Mouse (Mus musculus) MEL (cell line): Measurements from ENCODE around the gene Mprip. TPM values are rescaled to one million over a fixed set of nuclear protein-coding genes. Genes with fewer than 3 reads are reported as not detected.

Experiments used
- DNase-seq: peaks from one replicate; pipeline ENCODE4 v3.0.0; 2011; ENCODE audit warnings: low read depth, low spot score
- H3K27ac ChIP-seq: 2 replicates; pipeline ENCODE4 v1.5.1; 2012; ENCODE audit warnings: low read depth, mild to moderate bottlenecking, control low read depth, low read length, moderate library complexity; ENCODE audit not compliant: control insufficient read depth
- H3K27me3 ChIP-seq, 2 experiments: fragments of 150-350 bp in 1 of 2; sonication (generic) in 1 of 2; 2 replicates each; pipeline ENCODE4 v1.6.1; 2012; ENCODE audit warnings: low read length in 2 of 2, mild to moderate bottlenecking in 2 of 2, improper control_type of control experiment in 1 of 2, moderate library complexity in 1 of 2; ENCODE audit not compliant: insufficient read depth in 2 of 2, control insufficient read depth in 1 of 2
- H3K36me3 ChIP-seq, 2 experiments: 2 replicates each; pipeline ENCODE4 v1.6.1; 2012 to 2014; ENCODE audit warnings: low read length in 2 of 2, improper control_type of control experiment in 1 of 2, inconsistent platforms in 1 of 2, mild to moderate bottlenecking in 1 of 2; ENCODE audit not compliant: insufficient read depth in 2 of 2, control insufficient read depth in 1 of 2
- H3K4me1 ChIP-seq, 2 experiments: fragments of 150-350 bp in 1 of 2; sonication (generic) in 1 of 2; 2 replicates each; pipeline ENCODE4 v1.6.1; 2012; ENCODE audit warnings: low read length in 2 of 2, improper control_type of control experiment in 1 of 2, mild to moderate bottlenecking in 1 of 2; ENCODE audit not compliant: insufficient read depth in 2 of 2, control insufficient read depth in 1 of 2
- H3K4me3 ChIP-seq, 2 experiments: fragments of 150-350 bp in 1 of 2; sonication (generic) in 1 of 2; 2 replicates each; pipeline ENCODE4 v1.5.1; 2012; ENCODE audit warnings: low read depth in 2 of 2, low read length in 2 of 2, mild to moderate bottlenecking in 2 of 2, moderate library complexity in 2 of 2, control low read depth in 1 of 2, improper control_type of control experiment in 1 of 2; ENCODE audit not compliant: control insufficient read depth in 1 of 2, insufficient read depth in 1 of 2
- H3K79me2 ChIP-seq: 2 replicates; pipeline ENCODE4 v1.6.1; 2012; ENCODE audit warnings: mild to moderate bottlenecking, low read length, moderate library complexity; ENCODE audit not compliant: control insufficient read depth, poor library complexity, insufficient read depth
- H3K9ac ChIP-seq: 2 replicates; pipeline ENCODE4 v1.6.1; 2012; ENCODE audit warnings: low read depth, mild to moderate bottlenecking, control low read depth, low read length, moderate library complexity; ENCODE audit not compliant: control insufficient read depth, poor library complexity, severe bottlenecking
- H3K9me3 ChIP-seq: fragments of 150-350 bp; sonication (generic); replicated peaks from 2 replicates; pipeline ENCODE4 v1.6.1; 2012; ENCODE audit warnings: mild to moderate bottlenecking, low read length, improper control_type of control experiment, moderate library complexity; ENCODE audit not compliant: insufficient read depth
- BHLHE40 ChIP-seq: IDR thresholded peaks from 2 replicates; pipeline ENCODE4 v1.6.1; 2012; ENCODE audit warnings: low read depth, mild to moderate bottlenecking, inconsistent platforms, low read length, improper control_type of control experiment, borderline replicate concordance
- CTCF ChIP-seq, 3 experiments: IDR thresholded peaks in 2 of 3; conservative IDR thresholded peaks in 1 of 3; 2 replicates each; pipeline ENCODE4 v1.5.1; 2011 to 2012; ENCODE audit warnings: low read length in 3 of 3, low read depth in 2 of 3, mild to moderate bottlenecking in 2 of 3, improper control_type of control experiment in 1 of 3, inconsistent platforms in 1 of 3, mixed read lengths in 1 of 3, moderate library complexity in 1 of 3; ENCODE audit not compliant: control insufficient read depth in 1 of 3, insufficient read depth in 1 of 3, poor library complexity in 1 of 3, severe bottlenecking in 1 of 3
- E2F4 ChIP-seq: IDR thresholded peaks from 2 replicates; pipeline ENCODE4 v1.6.1; 2011; ENCODE audit warnings: low read depth, low read length, improper control_type of control experiment, borderline replicate concordance
- ELF1 ChIP-seq: IDR thresholded peaks from 2 replicates; pipeline ENCODE4 v1.6.1; 2014; ENCODE audit warnings: low read depth, mild to moderate bottlenecking, inconsistent platforms, low read length, improper control_type of control experiment, moderate library complexity
- EP300 ChIP-seq, 2 experiments: IDR thresholded peaks; 2 replicates each; pipeline ENCODE4 v1.6.1; 2011; ENCODE audit warnings: improper control_type of control experiment in 2 of 2, low read length in 2 of 2, low read depth in 1 of 2, mild to moderate bottlenecking in 1 of 2
- ETS1 ChIP-seq: IDR thresholded peaks from 2 replicates; pipeline ENCODE4 v1.6.1; 2012; ENCODE audit warnings: low read depth, mild to moderate bottlenecking, inconsistent platforms, low read length, improper control_type of control experiment, moderate library complexity
- GABPA ChIP-seq: IDR thresholded peaks from 2 replicates; pipeline ENCODE4 v1.6.1; 2012; ENCODE audit warnings: low read depth, mild to moderate bottlenecking, inconsistent platforms, low read length, improper control_type of control experiment, moderate library complexity
- JUND ChIP-seq: IDR thresholded peaks from 2 replicates; pipeline ENCODE4 v1.6.1; 2011; ENCODE audit warnings: low read depth, mild to moderate bottlenecking, improper control_type of control experiment, low read length
- KAT2A ChIP-seq: conservative IDR thresholded peaks from 2 replicates; pipeline ENCODE4 v1.6.1; 2012; ENCODE audit warnings: low read depth, low read length, improper control_type of control experiment, inconsistent platforms
- MAFK ChIP-seq: IDR thresholded peaks from 2 replicates; pipeline ENCODE4 v1.6.1; 2011; ENCODE audit warnings: low read depth, mild to moderate bottlenecking, low read length, improper control_type of control experiment, borderline replicate concordance
- MAZ ChIP-seq: IDR thresholded peaks from 2 replicates; pipeline ENCODE4 v1.6.1; 2012; ENCODE audit warnings: low read depth, mild to moderate bottlenecking, inconsistent platforms, low read length, improper control_type of control experiment
- MXI1 ChIP-seq: IDR thresholded peaks from 2 replicates; pipeline ENCODE4 v1.6.1; 2011; ENCODE audit warnings: mild to moderate bottlenecking, low read depth, low read length, improper control_type of control experiment
- SMC3 ChIP-seq: IDR thresholded peaks from 2 replicates; pipeline ENCODE4 v1.6.1; 2011; ENCODE audit warnings: low read depth, low read length, improper control_type of control experiment
- TCF12 ChIP-seq: IDR thresholded peaks from 2 replicates; pipeline ENCODE4 v1.6.1; 2014; ENCODE audit warnings: low read depth, mild to moderate bottlenecking, inconsistent platforms, low read length, improper control_type of control experiment, moderate library complexity
- UBTF ChIP-seq: IDR thresholded peaks from 2 replicates; pipeline ENCODE4 v1.6.1; 2012; ENCODE audit warnings: low read depth, mild to moderate bottlenecking, inconsistent platforms, low read length, improper control_type of control experiment, moderate library complexity, borderline replicate concordance; ENCODE audit not compliant: insufficient read depth
- USF1 ChIP-seq: IDR thresholded peaks from 2 replicates; pipeline ENCODE4 v1.6.1; 2014; ENCODE audit warnings: low read depth, mild to moderate bottlenecking, inconsistent platforms, low read length, improper control_type of control experiment, moderate library complexity
- ZC3H11A ChIP-seq: IDR thresholded peaks from 2 replicates; pipeline ENCODE4 v1.6.1; 2012; ENCODE audit warnings: low read depth, mild to moderate bottlenecking, inconsistent platforms, low read length, improper control_type of control experiment
- polyA plus RNA-seq, 2 experiments: library from polyadenylated mRNA; stranded (reverse) in 1 of 2; unstranded in 1 of 2; fragments of >175 nt in 1 of 2; fragments of >200 nt in 1 of 2; gene quantifications; 2 replicates each; pipeline versions ENCODE4 v1.2.1 to v1.2.4; 2012; ENCODE audit warnings: low replicate concordance in 2 of 2, low read depth in 1 of 2; ENCODE audit not compliant: insufficient read length in 2 of 2, insufficient read depth in 1 of 2, missing spikeins in 1 of 2
- total RNA-seq: library from RNA; depleted of rRNA; stranded (reverse); fragments of 300-350 nt; gene quantifications from 2 replicates; pipeline ENCODE4 v1.2.3, GENCODE M21; 2012

Mprip gene
- total and polyA plus RNA-seq, 3 experiments: 103 to 174 (median 142) TPM

- DNase-seq: no peak
- peaks cover 0 to 3% of the 10 kb centered on the region in 2 experiments; a peak in 3 of 4 replicates for H3K27me3 ChIP-seq
- 0 out of 2 replicates have a peak, but pooled peaks have one; percentile 8 for TF ChIP-seq MAFK
- no peak for TF ChIP-seq UBTF
- TF ChIP-seq BHLHE40: no peak
- TF ChIP-seq, all 39 proteins: peak for 1
- Histone ChIP-seq H3K27ac (no peak overlapping the region), H3K79me2 (no peaks in the 10 kb centered on the region), H3K36me3 (no peaks in the 10 kb centered on the region), H3K4me1 (peaks cover under 1 to 2% of the 10 kb centered on the region in 2 experiments; a peak in 1 of 4 replicates), H3K9ac (no peak overlapping the region), H3K4me3 (no peak overlapping the region), H3K9me3 (no peaks in the 10 kb centered on the region)
Measured at GRCm38 (mm10) chr11:59628177-59628576, 32.9 kb upstream of the Mprip start.

- H3K36me3 ChIP-seq: no peaks in the 10 kb centered on the region
- TF ChIP-seq JUND (no peak), ETS1 (no peak), MAZ (no peak), ZC3H11A (no peak), USF1 (no peak), MAFK (no peak), CTCF (IDR thresholded peaks at IDR 0.05 in 2 of 3, conservative IDR thresholded peaks at IDR 0.05 in 1 of 3; ENCODE audit: control insufficient read depth in 1 of 3, insufficient read depth in 1 of 3, low read depth in 2 of 3, low read length in 3 of 3, poor library complexity in 1 of 3, severe bottlenecking in 1 of 3) (no peak), ELF1 (no peak), SMC3 (no peak), E2F4 (no peak), MXI1 (no peak), EP300 (IDR thresholded peaks at IDR 0.05; ENCODE audit: low read depth in 1 of 2, low read length in 2 of 2) (no peak), GABPA (no peak), TCF12 (no peak), KAT2A (no peak)
- TF ChIP-seq, all 39 proteins: peak for 0
Measured at GRCm38 (mm10) chr11:59629871-59630270, 31.2 kb upstream of the Mprip start.

More at GRCm38 (mm10) chr11:59629871-59630270, 31.2 kb upstream of the Mprip start:
- Histone ChIP-seq H3K9ac (no peak overlapping the region), H3K4me1 (0 out of 4 replicates have a peak, but pooled peaks cover 0 to 4% of the 10 kb centered on the region in 2 experiments), H3K4me3 (no peak overlapping the region), H3K27ac (no peak overlapping the region), H3K9me3 (no peaks in the 10 kb centered on the region), H3K27me3 (peaks cover 0 to 3% of the 10 kb centered on the region in 2 experiments; a peak in 3 of 4 replicates), H3K79me2 (no peaks in the 10 kb centered on the region)
- no peak for DNase-seq
